Mouse (Mus musculus) naive thymus-derived CD4-positive, alpha-beta T cell, adult 5 months (primary cell): ENCODE results near the gene Cetn3. TPM values are rescaled to one million over a fixed set of nuclear protein-coding genes. Genes with fewer than 3 reads are reported as not detected.

Experiments used
- polyA plus RNA-seq: library from polyadenylated mRNA; unstranded; fragments of 100-300 nt; shearing (Covaris generic); gene quantifications from one replicate; pipeline ENCODE4 v1.2.1, GENCODE M21; 2017

Cetn3 gene
- polyA plus RNA-seq = 140 TPM

GRCm38 (mm10) chr13:81782971-81783404, at the start of gene Cetn3:
Gene Cetn3 (plus strand): TSS chr13:81783077.

Other genes starting within 250 kb of the Cetn3 start
- gene Adgrv1, start 149.9 kb upstream of the Cetn3 start, polyA plus RNA-seq = 0.45 TPM
- 29.4 TPM for gene Lysmd3, start 125.4 kb upstream of the Cetn3 start, polyA plus RNA-seq
- gene Polr3g, start 72.1 kb upstream of the Cetn3 start, polyA plus RNA-seq = 11.5 TPM
- 12.2 TPM for gene Mblac2, start 71.7 kb upstream of the Cetn3 start, polyA plus RNA-seq